Mouse (Mus musculus) lung, postnatal 14 days (tissue): ENCODE results near the gene Axl.

Source experiments
- DNase-seq: peaks from one replicate; pipeline ENCODE4 v3.0.0; 2021

Axl gene

DNA sequence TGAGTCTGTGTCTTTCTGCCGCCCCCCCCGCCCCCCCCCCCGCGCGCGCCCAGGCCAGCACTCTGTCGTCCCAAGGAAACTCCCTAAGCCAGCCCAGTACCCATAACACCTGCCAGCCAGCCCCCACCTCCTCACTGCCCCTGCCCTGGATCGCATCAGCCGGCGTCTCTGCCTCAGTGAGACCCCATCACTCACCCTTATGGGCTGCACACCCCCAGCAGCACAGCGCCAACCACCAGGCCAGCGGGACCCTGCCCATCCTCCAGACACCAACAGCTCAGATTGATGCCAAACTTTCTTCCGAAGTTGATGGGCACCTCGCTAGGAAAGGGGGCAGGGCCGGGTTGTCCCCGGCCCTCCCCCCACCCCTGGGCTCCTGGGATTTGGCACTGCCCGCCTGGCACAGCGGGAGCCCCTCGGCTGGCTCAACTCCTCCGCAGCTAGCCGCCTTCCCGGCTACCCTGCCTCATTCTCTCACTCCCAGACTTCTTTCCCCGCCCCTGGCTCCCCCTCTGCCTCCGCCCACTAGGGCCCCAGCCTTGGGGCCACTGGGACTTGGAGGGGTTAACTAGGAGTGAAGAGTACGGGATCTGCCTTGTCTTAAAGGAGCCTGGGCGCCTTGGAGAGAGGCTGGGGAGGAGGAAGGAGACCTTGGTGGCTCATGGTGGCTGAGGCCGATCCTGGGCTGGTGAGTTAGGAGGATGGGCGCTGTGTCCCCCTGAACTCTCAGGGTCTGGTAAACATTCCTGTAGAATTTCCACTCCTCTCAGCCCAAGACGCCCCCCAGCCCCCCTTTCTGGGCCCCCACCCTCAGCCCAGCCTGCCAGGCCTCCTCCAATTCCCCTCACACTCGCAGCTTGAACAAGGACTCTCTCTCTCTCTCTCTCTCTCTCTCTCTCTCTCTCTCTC is at the start of gene Axl:
Gene Axl, minus strand, starts transcription at position 486 of the 909 bp plus-strand sequence.
- DNase-seq: peak; percentile 63

DNA sequence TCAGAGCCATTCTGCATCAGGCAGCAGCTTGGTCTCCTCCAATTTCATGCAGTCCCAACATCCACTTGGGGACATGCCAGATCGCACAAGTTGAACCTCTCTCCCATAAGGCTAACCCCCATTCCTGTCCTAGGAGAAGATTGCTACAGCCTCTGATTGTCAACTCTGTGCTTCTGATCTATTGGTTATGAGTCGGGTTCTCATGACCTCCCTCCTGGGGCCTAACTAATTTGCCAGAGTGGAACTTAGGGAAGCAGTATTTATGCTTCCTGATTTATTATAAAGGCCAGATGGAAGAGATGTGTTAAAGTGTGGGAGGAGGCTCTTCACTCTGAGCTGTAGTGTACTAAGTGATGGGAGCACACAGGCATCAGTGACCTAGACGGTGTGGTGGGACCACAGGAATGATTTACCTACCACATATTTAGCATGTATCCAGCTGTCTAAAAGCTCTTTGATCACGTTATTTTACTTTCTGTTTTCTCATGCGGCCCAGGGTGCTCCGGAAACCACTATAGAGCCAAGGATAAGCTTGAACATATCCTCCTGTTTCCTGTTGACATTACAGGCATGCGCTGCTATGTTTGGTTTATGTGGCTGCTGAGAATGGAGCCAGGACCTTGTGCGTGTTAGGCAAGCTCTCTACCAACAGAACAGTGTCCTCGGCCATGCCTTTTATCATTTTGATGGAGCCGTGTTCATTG is 46.8 kb upstream of the Axl start:
- peak; percentile 22 for DNase-seq

DNA sequence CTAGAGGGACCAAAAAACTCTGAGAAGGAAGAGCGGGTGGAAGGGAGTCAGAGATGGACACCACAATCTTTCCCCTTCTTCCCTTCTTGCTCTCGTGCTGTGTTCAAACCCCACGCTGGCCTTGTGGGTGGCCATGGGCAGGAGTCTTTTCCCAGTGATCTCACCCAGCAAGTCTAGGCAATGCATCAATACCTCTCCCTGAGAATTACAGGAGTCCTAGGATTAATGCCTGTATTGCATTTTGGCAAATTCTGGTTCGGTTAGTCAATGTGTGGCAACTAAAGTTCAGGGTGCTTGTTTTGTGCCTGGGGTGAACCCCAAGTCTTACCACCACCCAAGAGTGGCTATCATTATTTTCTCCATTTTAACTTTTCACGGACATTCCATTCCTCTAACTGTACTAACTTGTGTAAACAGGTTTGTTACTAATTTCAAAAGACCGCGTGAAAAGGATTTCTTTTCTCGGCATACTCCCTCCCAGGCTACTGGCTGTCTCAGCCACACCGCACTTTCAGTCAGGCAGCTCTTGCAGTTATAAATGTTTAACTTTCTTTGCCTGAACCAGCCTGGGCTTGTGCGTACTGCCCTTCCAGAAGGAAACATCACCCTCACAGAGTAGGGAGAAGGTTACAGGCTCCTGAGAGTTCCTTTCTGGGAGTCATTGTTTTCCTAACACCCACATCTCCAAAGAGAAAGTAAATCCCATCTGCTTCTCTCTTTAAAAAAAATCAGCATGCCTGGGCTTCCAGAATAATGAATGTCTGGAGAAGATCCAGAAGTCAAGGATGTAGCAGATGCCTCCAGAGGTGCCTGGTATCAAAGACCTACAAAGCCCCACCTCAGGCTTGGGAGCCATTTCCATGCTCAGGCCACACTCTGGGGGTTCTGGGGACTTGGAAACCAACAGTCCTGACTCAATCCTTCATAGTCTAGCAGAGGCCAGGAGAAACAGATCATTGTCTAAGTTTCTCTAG is 43.3 kb upstream of the Axl start:
- DNase-seq: no peak

DNA sequence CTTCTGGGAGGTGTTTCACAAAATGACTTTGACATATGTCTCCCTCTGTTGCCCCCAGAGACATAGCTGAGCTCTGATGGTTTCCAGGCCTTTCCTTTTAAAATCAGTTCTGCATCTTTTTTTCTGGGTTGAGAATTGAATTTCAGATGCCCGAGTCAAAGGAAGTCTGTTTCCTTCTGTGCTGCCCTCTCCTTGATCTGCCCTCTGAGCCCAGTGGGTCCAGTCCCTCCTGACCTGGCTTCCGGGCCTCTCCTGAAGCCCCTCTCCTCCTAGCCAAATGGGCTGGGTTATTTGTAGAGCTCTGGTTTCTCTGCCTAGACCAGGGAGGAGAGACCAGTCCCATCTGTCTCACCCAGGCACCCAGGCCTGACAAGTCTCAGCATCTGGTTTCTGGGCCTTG is 41.7 kb upstream of the Axl start:
- no peak for DNase-seq

DNA sequence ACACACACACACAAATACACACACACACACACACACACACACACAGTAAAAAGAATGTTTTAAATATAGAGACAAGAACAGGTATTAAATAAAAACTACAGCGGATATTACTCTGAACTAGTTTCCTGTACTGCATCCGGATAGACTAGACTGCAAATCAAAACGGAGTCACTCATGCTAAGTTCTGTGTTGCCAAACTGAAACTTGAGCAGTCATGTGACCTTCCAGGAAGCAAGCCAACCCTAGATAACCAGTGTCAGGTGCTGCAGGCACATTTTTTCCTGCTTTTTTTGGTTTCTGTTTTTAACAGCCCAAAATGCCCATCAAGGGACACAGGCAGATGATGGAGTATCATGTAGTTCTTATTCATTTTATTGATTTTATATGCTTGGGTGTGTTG is 38.7 kb upstream of the Axl start:
- DNase-seq: peak; percentile 57

DNA sequence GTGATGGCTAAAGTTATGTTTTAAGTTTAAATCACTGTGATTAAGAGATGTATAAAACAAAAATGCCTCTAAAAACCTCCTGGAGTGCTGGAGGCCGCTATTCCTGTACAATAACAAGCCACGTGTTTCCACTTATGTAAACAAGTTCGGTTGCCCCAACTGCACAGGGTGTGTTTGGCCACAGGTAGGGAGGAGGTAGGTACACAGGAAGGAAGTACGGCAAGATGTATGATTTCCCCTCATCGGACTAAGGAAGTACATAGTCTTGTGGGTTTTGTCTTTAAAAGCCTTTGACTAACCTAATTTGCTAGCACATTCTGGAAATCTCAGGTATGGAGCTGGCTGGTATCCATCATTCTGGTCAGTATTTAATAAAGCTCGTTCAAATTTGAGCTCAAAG is 37.5 kb upstream of the Axl start:
- no peak for DNase-seq

DNA sequence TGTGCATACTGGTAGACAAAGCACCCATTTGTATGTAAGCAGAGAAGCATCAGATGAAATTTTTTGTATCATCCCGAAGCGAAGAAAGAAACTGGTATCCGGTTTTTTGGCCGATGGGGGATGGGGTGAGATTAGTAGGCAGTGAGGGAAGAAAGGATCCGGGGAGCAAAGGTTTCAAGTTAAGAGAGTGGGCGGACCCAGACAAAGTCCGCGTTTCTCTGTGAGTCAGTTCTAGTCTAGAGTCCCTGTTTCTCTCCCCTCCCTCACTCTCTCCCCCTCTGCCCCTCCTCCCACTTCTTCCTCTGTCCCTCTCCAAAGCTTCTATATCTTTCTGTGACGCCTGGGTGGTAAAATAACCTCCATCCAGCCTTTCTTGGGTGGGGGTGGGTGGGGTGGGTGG is 36.5 kb upstream of the Axl start:
- DNase-seq: no peak

DNA sequence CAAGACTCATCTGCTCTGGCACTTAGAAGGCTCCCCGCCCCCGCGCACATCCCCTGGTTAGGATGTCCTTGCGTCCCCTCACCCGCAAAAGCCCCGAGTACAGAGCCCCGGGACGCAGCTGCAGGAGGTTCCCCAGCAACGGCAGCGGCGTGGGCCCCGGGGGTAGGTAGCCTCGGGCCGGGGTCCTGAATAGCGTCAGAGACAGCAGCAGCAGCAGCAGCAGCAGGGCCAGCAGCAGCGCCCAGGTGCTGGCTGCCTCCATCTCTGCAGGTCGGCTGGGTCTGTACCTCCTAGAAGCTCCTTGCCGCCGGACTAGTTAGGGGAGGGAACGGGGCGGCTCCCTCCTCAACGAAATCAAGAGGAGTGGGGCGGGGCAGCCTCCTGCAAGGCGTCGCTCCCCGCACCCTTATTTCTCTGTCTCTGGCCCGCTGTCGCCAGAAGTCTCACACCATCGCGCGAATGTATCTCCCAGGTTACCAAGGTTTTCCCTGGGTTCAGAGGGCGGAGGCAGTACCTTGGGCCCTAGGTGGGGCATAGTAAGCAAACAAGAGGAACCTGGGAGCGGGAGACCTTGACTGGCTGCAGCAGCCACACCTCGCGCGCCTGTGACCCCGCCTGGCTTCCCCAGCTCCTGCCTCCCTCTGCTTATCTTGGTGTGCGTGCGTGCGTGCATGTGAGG is 27.9 kb upstream of the Axl start, which contains the start of gene Cyp2s1:
Gene Cyp2s1, minus strand, starts transcription at position 673 of the 679 bp plus-strand sequence.
- DNase-seq: peak; percentile 40

DNA sequence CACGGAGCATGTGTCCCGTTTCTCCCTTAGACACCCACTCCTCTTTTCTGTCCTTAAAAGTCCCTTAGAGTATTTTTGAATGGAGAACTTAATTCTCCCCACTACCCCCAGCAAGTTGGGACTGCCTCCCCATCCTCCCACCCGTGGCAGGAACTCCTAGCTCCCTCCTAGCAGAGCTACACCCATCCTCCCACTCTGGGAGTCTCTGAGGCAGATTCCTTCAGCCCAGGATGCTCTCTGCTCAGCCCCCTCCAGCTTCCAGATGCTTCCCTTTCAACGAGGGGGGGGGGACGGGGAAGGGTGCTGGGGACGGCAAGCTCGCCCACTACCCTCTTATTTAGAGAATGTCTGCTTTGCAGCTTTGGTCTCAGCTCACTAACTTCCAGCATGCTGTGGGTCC is 27.1 kb upstream of the Axl start:
- no peak for DNase-seq

DNA sequence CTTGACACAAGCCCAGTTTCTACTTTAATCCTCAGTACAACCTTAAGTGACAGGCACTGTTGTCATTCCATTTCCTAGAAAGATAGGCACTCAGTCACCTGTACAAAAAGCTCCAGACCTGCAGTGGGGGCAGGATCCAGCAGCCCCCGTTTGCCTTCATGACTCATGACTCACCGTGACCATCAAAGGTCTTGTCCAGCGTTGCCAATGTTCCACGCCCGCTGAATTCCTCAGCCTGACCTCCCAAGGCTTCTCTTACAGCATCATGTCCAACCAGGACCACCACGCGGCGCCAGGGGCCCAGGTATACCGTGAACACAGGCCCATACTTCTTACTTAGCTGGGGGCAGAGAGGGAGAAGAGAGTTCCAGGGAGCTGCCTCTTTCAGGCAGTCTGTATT is 26.2 kb upstream of the Axl start:
- DNase-seq: no peak

DNA sequence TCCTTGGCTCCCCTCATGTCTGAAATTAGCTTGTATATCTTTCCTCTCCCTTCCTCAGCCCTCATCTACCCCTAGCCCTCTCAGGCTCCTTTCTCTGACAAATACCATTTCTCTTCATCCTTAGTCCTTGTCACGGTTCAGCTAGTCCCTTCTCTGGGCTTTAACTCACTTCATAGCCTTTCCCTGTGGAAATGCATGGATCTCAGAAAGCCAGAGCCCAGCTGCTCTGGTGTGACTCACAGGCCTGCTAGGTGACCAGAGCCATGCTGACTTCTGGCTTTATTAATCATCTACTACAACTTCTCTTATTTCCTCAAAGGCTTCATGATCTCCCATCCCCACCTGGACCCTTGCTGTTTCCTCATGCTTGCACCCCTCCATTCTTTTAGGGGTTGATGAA is 23.7 kb upstream of the Axl start:
- DNase-seq: no peak

DNA sequence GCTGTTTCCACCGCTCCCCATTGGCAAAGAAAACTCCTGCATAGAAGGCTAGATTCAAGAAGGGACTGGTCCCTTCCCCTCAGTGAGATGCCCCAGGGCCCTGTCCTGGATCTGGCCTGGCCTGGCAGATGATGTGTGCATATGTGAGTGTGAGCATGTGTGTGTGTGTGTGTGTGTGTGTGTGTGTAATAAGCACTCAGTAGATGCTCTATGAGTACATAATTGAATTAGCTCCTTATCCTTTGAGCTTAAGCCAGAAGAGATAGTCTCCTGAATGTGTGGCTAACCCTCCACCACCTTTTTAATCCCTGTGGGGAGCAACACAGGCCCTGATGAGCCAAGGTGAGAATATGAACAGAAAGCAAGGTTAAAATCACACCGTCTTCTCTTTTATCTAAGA is 23.2 kb upstream of the Axl start:
- DNase-seq: no peak

DNA sequence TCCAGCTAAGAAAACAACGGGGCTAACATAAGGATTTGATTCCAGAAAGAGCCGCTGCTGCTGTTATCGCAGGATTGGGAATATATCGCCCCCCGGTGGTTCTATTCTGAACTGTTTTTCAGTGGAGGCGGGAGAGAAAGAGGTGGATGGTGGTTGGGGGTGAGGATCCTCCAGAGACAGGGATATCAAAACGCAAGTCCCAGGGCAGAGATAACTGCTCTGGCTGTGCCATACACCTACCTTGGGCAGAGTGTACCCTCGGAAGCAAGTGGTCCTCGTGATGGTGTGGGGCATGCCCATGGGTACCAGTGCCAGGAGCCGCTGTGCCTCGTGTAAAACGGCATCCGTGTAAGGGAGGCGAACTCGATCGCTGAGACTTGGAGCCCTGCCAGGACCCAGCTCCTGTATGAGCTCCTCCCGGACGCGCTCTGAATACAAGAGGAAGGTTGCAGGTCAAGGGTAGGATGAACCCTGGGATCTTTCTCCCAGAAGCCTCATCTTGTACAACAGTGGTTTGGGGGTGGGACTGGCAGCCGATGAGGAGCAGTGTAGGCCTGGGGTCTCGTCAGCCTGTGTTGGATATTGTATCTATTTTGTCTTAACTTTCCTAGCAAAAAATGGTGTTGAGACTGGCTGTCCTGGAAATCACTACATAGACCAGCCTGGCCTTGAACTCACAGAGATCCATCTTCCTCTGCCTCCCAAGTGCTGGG is 17.3 kb upstream of the Axl start:
- peak; percentile 83 for DNase-seq

DNA sequence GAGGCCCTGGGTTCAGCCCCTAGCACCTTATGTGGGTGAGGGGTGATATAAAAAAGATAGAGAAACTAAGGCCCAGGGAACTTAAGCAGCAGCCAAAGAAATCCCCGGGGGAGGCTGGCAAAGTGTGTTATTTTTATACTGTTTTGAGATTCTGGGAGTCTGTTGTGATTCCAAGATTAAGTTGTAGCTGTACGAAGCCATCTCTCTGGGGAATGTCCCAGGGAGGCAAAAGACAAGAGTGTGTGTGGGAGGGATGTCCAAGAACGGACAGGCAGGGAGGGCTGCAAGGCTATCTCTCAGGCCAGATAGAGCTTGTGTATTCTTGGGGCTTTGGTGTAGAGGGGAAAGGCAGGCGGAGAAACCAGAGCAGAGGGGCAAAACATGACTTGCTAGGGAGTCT is 16.3 kb upstream of the Axl start:
- DNase-seq: no peak

DNA sequence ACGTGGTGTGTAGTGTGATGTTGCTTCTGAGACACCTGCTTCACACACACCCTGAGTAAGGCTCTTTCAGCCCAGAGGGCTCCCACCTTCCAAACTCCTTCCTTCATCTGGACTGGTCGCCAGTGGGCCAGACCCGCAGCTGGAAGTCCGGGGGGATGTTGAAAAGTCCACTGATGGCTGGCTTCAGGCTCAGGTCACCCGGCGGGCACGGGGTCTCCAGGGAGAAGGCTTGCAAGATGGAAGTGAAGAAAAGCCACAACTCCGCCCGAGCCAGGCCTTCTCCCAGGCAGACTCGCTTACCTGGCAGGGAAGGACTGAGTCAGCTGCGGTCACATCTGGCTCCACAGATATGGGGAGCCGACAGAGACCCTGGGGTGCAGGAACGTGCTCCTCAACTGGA is 15.0 kb upstream of the Axl start:
- DNase-seq: no peak

DNA sequence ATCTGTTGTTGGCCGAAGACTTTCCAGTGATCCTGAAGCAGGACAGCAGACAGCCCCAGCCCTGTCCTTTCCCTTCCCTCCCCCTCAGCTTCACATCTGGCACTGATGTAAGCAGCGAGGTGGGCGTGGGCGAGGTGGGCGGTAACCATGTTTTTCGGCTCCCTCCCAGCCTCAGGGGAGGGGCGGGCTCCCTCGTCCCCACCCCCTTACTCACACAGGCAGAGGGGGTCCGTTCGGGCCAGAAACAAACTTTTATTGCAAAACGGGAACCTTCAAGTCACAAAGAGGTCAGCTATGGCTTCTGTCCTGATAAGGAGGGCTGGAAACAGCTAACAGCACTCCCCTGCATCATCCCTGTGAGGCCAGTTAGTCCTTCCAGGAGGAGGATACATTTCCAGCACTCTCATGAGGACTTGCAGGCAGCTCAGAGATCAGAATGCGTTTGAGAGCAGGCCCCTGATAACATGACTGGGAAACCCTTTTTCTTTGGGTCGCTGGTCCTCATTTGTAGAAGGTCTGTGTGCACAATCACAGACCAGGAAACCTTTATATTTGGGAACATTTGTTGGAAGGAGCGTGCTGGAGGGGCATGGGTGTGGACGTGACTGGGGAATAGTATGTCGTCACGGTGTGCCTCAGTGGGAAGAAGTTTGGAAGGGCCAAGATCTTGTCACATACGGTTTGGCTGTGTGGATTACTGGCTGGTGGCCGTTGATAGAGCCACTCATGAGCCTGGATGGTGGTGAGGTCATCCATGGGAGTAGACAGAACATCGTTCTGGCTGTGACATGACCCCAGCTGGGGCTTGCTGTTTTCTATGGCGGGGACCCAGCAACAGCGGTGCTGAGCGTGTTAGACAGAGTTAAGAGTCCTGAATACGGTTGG is 14.0 kb upstream of the Axl start:
- DNase-seq: peak; percentile 76

DNA sequence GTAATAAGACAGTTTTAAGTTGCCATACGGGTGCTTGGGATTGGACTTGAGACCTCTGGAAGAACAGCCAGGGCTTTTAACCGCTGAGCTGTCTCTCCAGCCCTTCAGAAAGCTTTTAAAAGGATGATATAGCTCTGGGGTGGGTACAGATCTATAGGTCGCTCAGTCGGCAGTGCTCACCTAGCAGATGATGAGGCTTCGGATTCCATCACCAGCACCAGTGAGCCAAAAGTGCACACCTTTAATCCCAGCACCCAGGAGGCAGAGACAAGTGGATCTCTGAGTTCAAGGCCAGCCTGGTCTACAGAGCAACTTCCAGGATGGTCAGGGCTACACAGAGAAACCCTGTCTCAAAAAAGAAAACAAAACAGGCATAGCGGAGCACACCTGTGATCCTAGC is 12.5 kb upstream of the Axl start:
- no peak for DNase-seq

DNA sequence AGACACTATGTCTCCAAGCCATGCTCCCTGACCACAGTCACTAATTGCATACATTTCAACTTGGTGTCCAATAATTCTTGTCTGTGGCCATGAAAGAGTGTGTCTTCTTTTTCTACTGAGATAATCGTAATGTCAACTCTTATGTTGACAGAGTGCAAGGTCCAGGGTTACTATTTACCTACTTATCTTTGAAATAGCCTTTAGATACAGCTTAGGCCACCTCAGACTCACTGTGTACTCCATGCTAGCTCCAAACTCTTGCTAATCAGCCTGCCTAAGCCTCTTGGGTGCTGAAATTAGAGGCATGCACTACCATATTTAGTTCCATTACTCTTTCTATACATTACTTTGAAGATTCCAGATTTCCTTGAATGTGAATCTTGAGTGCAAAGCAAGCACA is 10.9 kb upstream of the Axl start:
- no peak for DNase-seq

DNA sequence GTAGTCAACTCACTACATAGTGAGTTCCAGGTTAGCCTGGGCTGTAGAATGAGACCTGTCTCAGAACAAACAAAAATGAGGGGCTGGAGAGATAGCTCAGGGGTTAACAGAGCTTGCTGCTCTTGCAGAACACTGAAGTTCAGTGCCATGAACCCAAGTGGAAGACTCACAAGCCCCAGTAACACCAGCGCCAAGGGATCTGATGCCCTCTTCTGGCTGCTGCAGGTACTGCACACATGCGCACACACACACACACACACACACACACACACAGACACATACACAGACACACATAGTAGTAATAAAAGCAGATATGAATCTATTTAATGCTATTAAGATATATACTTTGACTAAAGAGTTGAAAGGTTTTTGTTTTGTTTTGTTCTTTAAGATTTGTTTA is 10.0 kb upstream of the Axl start:
- DNase-seq: no peak

DNA sequence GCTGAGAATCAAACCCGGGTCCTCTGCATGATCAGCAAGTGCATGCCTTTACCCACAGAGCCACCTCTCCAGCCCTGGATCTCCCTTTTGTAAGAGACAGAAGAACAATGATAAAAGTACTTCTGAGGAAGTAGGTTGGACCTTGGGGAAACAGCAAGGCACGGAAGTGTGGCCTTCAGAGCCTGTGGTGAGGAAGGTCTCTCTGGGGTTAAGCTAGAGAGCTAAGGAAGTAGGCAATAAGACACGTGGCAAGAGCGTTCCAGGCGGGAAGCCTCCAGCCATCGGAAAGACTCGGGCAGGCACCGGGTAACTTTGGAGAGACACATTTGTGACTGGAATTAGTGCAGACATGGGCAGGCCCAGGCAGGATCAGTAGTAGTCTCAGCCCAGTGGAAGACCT is 6.3 kb upstream of the Axl start:
- DNase-seq: no peak

DNA sequence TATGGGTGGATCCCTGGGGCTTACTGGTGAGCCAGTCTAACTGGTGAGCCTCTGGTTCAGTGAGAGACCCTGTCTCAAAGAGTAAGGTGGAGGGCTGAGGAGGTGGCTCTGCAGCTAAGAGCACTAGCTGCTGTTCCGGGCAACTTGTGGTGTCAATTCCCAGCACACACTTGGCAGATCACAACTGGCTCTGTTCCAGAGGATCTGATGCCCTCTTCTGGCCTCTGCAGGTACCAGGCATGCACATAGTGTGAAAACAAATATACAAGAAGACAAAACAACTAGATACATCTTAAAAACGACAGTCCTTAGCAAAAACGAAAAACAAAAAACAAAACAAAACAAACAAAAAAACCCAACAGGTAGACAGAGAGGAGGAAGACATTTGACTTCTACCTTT is 5.2 kb upstream of the Axl start:
- DNase-seq: peak; percentile 65
